Mouse (Mus musculus): ENCODE measurements around the gene Olfr1447. TPM values are rescaled to one million over a fixed set of nuclear protein-coding genes. Genes with fewer than 3 reads are reported as not detected.

The Olfr1447 gene
- polyA plus RNA-seq (2015; fragmentation: Nextera tagmentation; extraction: Ambion mirVana): not detected in 2 replicates

- Histone ChIP-seq H3K4me3 (replicated peaks) (no peak within 1 kb of the TSS), H3K9ac (no peak within 1 kb of the TSS), H3K36me3 (no peaks in the 10 kb centered on the region), H3K4me1 (no peaks in the 10 kb centered on the region), H3K9me3 (replicated peaks) (no peaks in the 10 kb centered on the region), H3K4me2 (no peak within 1 kb of the TSS), H3K27ac (no peak within 1 kb of the TSS), H3K27me3 (no peaks in the 10 kb centered on the region)
- 96% methylated on average over 1 of the region's 1 CpGs for WGBS
- ATAC-seq (replicated peaks; ENCODE audit: low FRiP score): no peak
Observed at GRCm38 (mm10) chr19:12903643-12904042, at the start of gene Olfr1447. Gene Olfr1447 (minus strand): TSS chr19:12903743.

- ATAC-seq (replicated peaks; ENCODE audit: low FRiP score): no peak
- H3K27ac ChIP-seq: no peak within 1 kb of the TSS
- H3K4me1 ChIP-seq: no peaks in the 10 kb centered on the region
- H3K4me2 ChIP-seq: no peak within 1 kb of the TSS
- H3K27me3 ChIP-seq: no peaks in the 10 kb centered on the region
- no peak within 1 kb of the TSS for H3K4me3 ChIP-seq (replicated peaks)
- no peaks in the 10 kb centered on the region for H3K36me3 ChIP-seq
- no peak within 1 kb of the TSS for H3K9ac ChIP-seq
- WGBS: 81% methylated on average over 1 of the region's 1 CpGs
- H3K9me3 ChIP-seq (replicated peaks): 0 out of 2 replicates have a peak, but pooled peaks cover 3% of the 10 kb centered on the region
Observed at GRCm38 (mm10) chr19:12949958-12950357, 46.4 kb upstream of the Olfr1447 start, which contains the start of gene Olfr1450. Gene Olfr1450 (plus strand): TSS chr19:12950258.

GRCm38 (mm10) chr19:12930540-12930939 is 27.0 kb upstream of the Olfr1447 start, which contains the start of gene Olfr1449:
Gene Olfr1449 (plus strand): TSS chr19:12930840.
- no peak for ATAC-seq (replicated peaks; ENCODE audit: low FRiP score)
- no peaks in the 10 kb centered on the region; the same call in 1 of the 2 replicates for H3K9me3 ChIP-seq (replicated peaks)
- H3K4me3 ChIP-seq (replicated peaks): no peak within 1 kb of the TSS
- H3K36me3 ChIP-seq: no peaks in the 10 kb centered on the region
- no peak within 1 kb of the TSS for H3K27ac ChIP-seq
- H3K27me3 ChIP-seq: no peaks in the 10 kb centered on the region
- H3K4me1 ChIP-seq: no peaks in the 10 kb centered on the region
- H3K4me2 ChIP-seq: no peak within 1 kb of the TSS
- H3K9ac ChIP-seq: no peak within 1 kb of the TSS

GRCm38 (mm10) chr19:12924319-12924718 is 20.8 kb upstream of the Olfr1447 start, which contains the start of gene Olfr1448:
Gene Olfr1448 (minus strand): TSS chr19:12924419.
- WGBS: 67% methylated on average over 1 of the region's 1 CpGs
- Histone ChIP-seq H3K9ac (no peak within 1 kb of the TSS), H3K36me3 (no peaks in the 10 kb centered on the region), H3K27me3 (no peaks in the 10 kb centered on the region), H3K9me3 (replicated peaks) (no peaks in the 10 kb centered on the region; the same call in 1 of the 2 replicates), H3K27ac (no peak within 1 kb of the TSS), H3K4me1 (no peaks in the 10 kb centered on the region), H3K4me2 (no peak within 1 kb of the TSS), H3K4me3 (replicated peaks) (no peak within 1 kb of the TSS)
- no peak for ATAC-seq (replicated peaks; ENCODE audit: low FRiP score)

- no peaks in the 10 kb centered on the region for H3K9me3 ChIP-seq (replicated peaks)
- H3K36me3 ChIP-seq: no peaks in the 10 kb centered on the region
- no peak within 1 kb of the TSS for H3K4me2 ChIP-seq
- H3K4me3 ChIP-seq (replicated peaks): no peak within 1 kb of the TSS
- ATAC-seq (replicated peaks; ENCODE audit: low FRiP score): no peak
- no peaks in the 10 kb centered on the region for H3K4me1 ChIP-seq
- WGBS: 78% methylated on average over 1 of the region's 1 CpGs
- no peak within 1 kb of the TSS for H3K27ac ChIP-seq
- no peaks in the 10 kb centered on the region for H3K27me3 ChIP-seq
- no peak within 1 kb of the TSS for H3K9ac ChIP-seq
Observed at GRCm38 (mm10) chr19:12893424-12893823, 10.1 kb downstream of the Olfr1447 start, which contains the start of gene Olfr1446. Gene Olfr1446 (minus strand): TSS chr19:12893524.

GRCm38 (mm10) chr19:12883555-12883954 is 20.0 kb downstream of the Olfr1447 start, which contains the start of gene Olfr1445:
Gene Olfr1445 (plus strand): TSS chr19:12883855.
- Histone ChIP-seq H3K36me3 (no peaks in the 10 kb centered on the region), H3K4me2 (no peak within 1 kb of the TSS), H3K27me3 (no peaks in the 10 kb centered on the region), H3K9me3 (replicated peaks) (no peaks in the 10 kb centered on the region), H3K4me3 (replicated peaks) (no peak within 1 kb of the TSS), H3K27ac (no peak within 1 kb of the TSS), H3K4me1 (no peaks in the 10 kb centered on the region), H3K9ac (no peak within 1 kb of the TSS)
- no peak for ATAC-seq (replicated peaks; ENCODE audit: low FRiP score)
- 89% methylated on average over 2 of the region's 2 CpGs for WGBS

- 55% methylated on average over 1 of the region's 1 CpGs for WGBS
- Histone ChIP-seq H3K27ac (no peak within 1 kb of the TSS), H3K9me3 (replicated peaks) (no peaks in the 10 kb centered on the region; the same call in 1 of the 2 replicates), H3K4me2 (no peak within 1 kb of the TSS), H3K36me3 (no peaks in the 10 kb centered on the region), H3K4me3 (replicated peaks) (no peak within 1 kb of the TSS), H3K4me1 (no peaks in the 10 kb centered on the region), H3K9ac (no peak within 1 kb of the TSS), H3K27me3 (no peaks in the 10 kb centered on the region)
- ATAC-seq (replicated peaks; ENCODE audit: low FRiP score): no peak
Observed at GRCm38 (mm10) chr19:12856983-12857382, 46.6 kb downstream of the Olfr1447 start, which contains the start of gene Olfr1444. Gene Olfr1444 (plus strand): TSS chr19:12857283.

Other genes with a start within 250 kb of the Olfr1447 start
- gene Olfr1442, start 233.3 kb downstream of the Olfr1447 start, polyA plus RNA-seq (2015; fragmentation: Nextera tagmentation; extraction: Ambion mirVana): not detected in 2 replicates
- gene Olfr1443, start 225.6 kb downstream of the Olfr1447 start, polyA plus RNA-seq (2015; fragmentation: Nextera tagmentation; extraction: Ambion mirVana): not detected in 2 replicates
- gene Keg1, start 208.0 kb downstream of the Olfr1447 start, polyA plus RNA-seq (2015; fragmentation: Nextera tagmentation; extraction: Ambion mirVana): 57.5 and 58.1 TPM in 2 replicates
- 2.4 and 2.5 TPM in 2 replicates for gene Cntf, start 138.1 kb downstream of the Olfr1447 start, polyA plus RNA-seq (2015; fragmentation: Nextera tagmentation; extraction: Ambion mirVana)
- gene Zfp91, start 107.6 kb downstream of the Olfr1447 start, polyA plus RNA-seq (2015; fragmentation: Nextera tagmentation; extraction: Ambion mirVana): 15.1 and 15.9 TPM in 2 replicates
- gene Lpxn, start 107.5 kb downstream of the Olfr1447 start, polyA plus RNA-seq (2015; fragmentation: Nextera tagmentation; extraction: Ambion mirVana): 1.3 and 1.4 TPM in 2 replicates
- not detected in 2 replicates for gene Gm5244, start 57.1 kb downstream of the Olfr1447 start, polyA plus RNA-seq (2015; fragmentation: Nextera tagmentation; extraction: Ambion mirVana)
- not detected in 2 replicates for gene Olfr1444, start 46.5 kb downstream of the Olfr1447 start, polyA plus RNA-seq (2015; fragmentation: Nextera tagmentation; extraction: Ambion mirVana)
- gene Olfr1445, start 19.9 kb downstream of the Olfr1447 start, polyA plus RNA-seq (2015; fragmentation: Nextera tagmentation; extraction: Ambion mirVana): not detected in 2 replicates
- not detected in 2 replicates for gene Olfr1446, start 10.2 kb downstream of the Olfr1447 start, polyA plus RNA-seq (2015; fragmentation: Nextera tagmentation; extraction: Ambion mirVana)
- not detected in 2 replicates for gene Olfr1448, start 20.7 kb upstream of the Olfr1447 start, polyA plus RNA-seq (2015; fragmentation: Nextera tagmentation; extraction: Ambion mirVana)
- not detected in 2 replicates for gene Olfr1449, start 27.1 kb upstream of the Olfr1447 start, polyA plus RNA-seq (2015; fragmentation: Nextera tagmentation; extraction: Ambion mirVana)
- not detected in 2 replicates for gene Olfr1450, start 46.5 kb upstream of the Olfr1447 start, polyA plus RNA-seq (2015; fragmentation: Nextera tagmentation; extraction: Ambion mirVana)
- not detected in 2 replicates for gene Olfr1451, start 91.3 kb upstream of the Olfr1447 start, polyA plus RNA-seq (2015; fragmentation: Nextera tagmentation; extraction: Ambion mirVana)
- not detected in 2 replicates for gene Olfr1453, start 124.6 kb upstream of the Olfr1447 start, polyA plus RNA-seq (2015; fragmentation: Nextera tagmentation; extraction: Ambion mirVana)
- gene Olfr1454, start 156.9 kb upstream of the Olfr1447 start, polyA plus RNA-seq (2015; fragmentation: Nextera tagmentation; extraction: Ambion mirVana): not detected in 2 replicates
- gene Olfr1457, start 194.1 kb upstream of the Olfr1447 start, polyA plus RNA-seq (2015; fragmentation: Nextera tagmentation; extraction: Ambion mirVana): not detected in 2 replicates
- not detected in 2 replicates for gene Olfr1458, start 203.0 kb upstream of the Olfr1447 start, polyA plus RNA-seq (2015; fragmentation: Nextera tagmentation; extraction: Ambion mirVana)
- gene Olfr1459, start 245.8 kb upstream of the Olfr1447 start, polyA plus RNA-seq (2015; fragmentation: Nextera tagmentation; extraction: Ambion mirVana): not detected in 2 replicates